Mouse (Mus musculus): ENCODE measurements around the gene Tex30. TPM values are rescaled to one million over a fixed set of nuclear protein-coding genes. Genes with fewer than 3 reads are reported as not detected.

The Tex30 gene
- 10 to 100 TPM in 1 of 2 experiments, 1 to 10 TPM in 1; 10.0 to 11.0 TPM for total RNA-seq (2021)

- DNase-seq, result peak; percentile 96
- intact Hi-C loops (cut with DNase I), result loop anchor here (10.0 kb wide), 1 partner anchor 137 kb away; no protein-coding TSS in a partner anchor
Measured at GRCm38 (mm10) chr1:44102259-44102717, at the start of gene Tex30. TSS of gene Tex30 (minus strand) at chr1:44102441.

- DNase-seq, result no peak
- intact Hi-C loops (cut with DNase I), result no loop called here
Measured at GRCm38 (mm10) chr1:44148706-44149105, 46.5 kb upstream of the Tex30 start.

GRCm38 (mm10) chr1:44147563-44148381, 45.5 kb upstream of the Tex30 start, which contains the start of gene Ercc5:
TSS of gene Ercc5 (plus strand) at chr1:44147744.
- intact Hi-C loops (cut with DNase I), result no loop called here

GRCm38 (mm10) chr1:44142747-44143146, 40.5 kb upstream of the Tex30 start:
- intact Hi-C loops (cut with DNase I), result no loop called here
- DNase-seq, result no peak

More at GRCm38 (mm10) chr1:44147563-44148381, 45.5 kb upstream of the Tex30 start, which contains the start of gene Ercc5:
- peak; percentile 85 for DNase-seq

- intact Hi-C loops (cut with DNase I), result no loop called here
- DNase-seq, result no peak
Measured at GRCm38 (mm10) chr1:44140232-44140631, 38.0 kb upstream of the Tex30 start.

GRCm38 (mm10) chr1:44129929-44130581, 27.8 kb upstream of the Tex30 start:
- intact Hi-C loops (cut with DNase I), result no loop called here
- no peak for DNase-seq

GRCm38 (mm10) chr1:44125590-44125989, 23.3 kb upstream of the Tex30 start:
- intact Hi-C loops (cut with DNase I), result no loop called here
- no peak for DNase-seq

GRCm38 (mm10) chr1:44122256-44122655, 20.0 kb upstream of the Tex30 start:
- no peak for DNase-seq
- intact Hi-C loops (cut with DNase I), result no loop called here

- intact Hi-C loops (cut with DNase I), result no loop called here
- no peak for DNase-seq
Measured at GRCm38 (mm10) chr1:44120074-44120406, 17.8 kb upstream of the Tex30 start.

GRCm38 (mm10) chr1:44119201-44120073, 17.2 kb upstream of the Tex30 start:
- DNase-seq, result peak; percentile 84
- intact Hi-C loops (cut with DNase I), result no loop called here

GRCm38 (mm10) chr1:44118239-44119054, 16.2 kb upstream of the Tex30 start, which contains the start of the genes Kdelc1 and Bivm:
TSS of gene Kdelc1 (minus strand) at chr1:44118808.
TSS of gene Bivm (plus strand) at chr1:44118957.
- intact Hi-C loops (cut with DNase I), result no loop called here
- DNase-seq, result peak; percentile 92

GRCm38 (mm10) chr1:44117571-44117970, 15.3 kb upstream of the Tex30 start:
- DNase-seq, result no peak
- intact Hi-C loops (cut with DNase I), result no loop called here

GRCm38 (mm10) chr1:44102939-44103338, 698 bp upstream of the Tex30 start:
- DNase-seq, result no peak
- intact Hi-C loops (cut with DNase I), result loop anchor here (10.0 kb wide), 1 partner anchor 138 kb away; no protein-coding TSS in a partner anchor

- DNase-seq, result peak; percentile 26
- intact Hi-C loops (cut with DNase I), result loop anchor here (10.0 kb wide), 1 partner anchor 137 kb away; no protein-coding TSS in a partner anchor
Measured at GRCm38 (mm10) chr1:44101448-44102225, 604 bp downstream of the Tex30 start.

- intact Hi-C loops (cut with DNase I), result no loop called here
- peak; percentile 32 for DNase-seq
Measured at GRCm38 (mm10) chr1:44064625-44065024, 37.6 kb downstream of the Tex30 start.

GRCm38 (mm10) chr1:44063439-44063838, 38.8 kb downstream of the Tex30 start:
- intact Hi-C loops (cut with DNase I), result no loop called here
- no peak for DNase-seq

- DNase-seq, result no peak
- intact Hi-C loops (cut with DNase I), result no loop called here
Measured at GRCm38 (mm10) chr1:44061836-44062235, 40.4 kb downstream of the Tex30 start, which contains the start of gene Gm8251. TSS of gene Gm8251 (minus strand) at chr1:44061936.

GRCm38 (mm10) chr1:44057805-44058204, 44.4 kb downstream of the Tex30 start:
- no peak for DNase-seq
- intact Hi-C loops (cut with DNase I), result no loop called here

GRCm38 (mm10) chr1:44046556-44046955, 55.7 kb downstream of the Tex30 start:
- intact Hi-C loops (cut with DNase I), result loop anchor here (10.0 kb wide), 1 partner anchor 282 kb away; no protein-coding TSS in a partner anchor
- DNase-seq, result no peak

Data from left cerebral cortex, postnatal 4 days (tissue).